Mouse (Mus musculus): Measurements from ENCODE around the gene Mgmt. TPM values are rescaled to one million over a fixed set of nuclear protein-coding genes. Genes with fewer than 3 reads are reported as not detected.

Mgmt gene
- polyA plus RNA-seq, 2 experiments: 3.3 to 6.6 TPM

DNA sequence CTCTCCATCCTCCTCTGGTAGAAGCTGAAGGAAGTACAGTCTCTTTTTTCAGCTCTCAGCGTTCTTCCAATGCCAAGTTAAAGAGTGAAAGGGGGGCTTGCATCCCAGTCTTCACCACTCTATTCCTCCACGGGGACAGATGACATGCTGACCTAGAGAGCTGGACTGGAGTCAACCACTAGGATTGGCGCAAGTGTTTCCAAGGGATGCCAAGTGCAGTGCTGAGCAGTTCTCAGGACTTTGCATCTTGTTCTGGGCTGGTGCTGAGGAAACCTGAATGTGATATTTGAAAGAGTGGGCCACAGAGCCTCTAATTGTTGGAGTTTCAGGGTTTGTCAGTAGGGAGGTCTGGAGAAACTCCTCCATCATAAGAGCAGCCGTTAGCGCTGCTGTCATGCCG is 187.8 kb downstream of the Mgmt start:
- Histone ChIP-seq H3K4me3 (replicated peaks; ENCODE audit: low read length) (no peak overlapping the region), H3K27ac (replicated peaks; ENCODE audit: low read depth, low read length) (no peak overlapping the region), H3K4me1 (ENCODE audit: control insufficient read depth, insufficient read depth, low read length) (peaks cover 47% of the 10 kb centered on the region), H3K27me3 (ENCODE audit: control insufficient read depth, insufficient read depth, low read length) (no peaks in the 10 kb centered on the region), H3K4me2 (replicated peaks; ENCODE audit: low read depth, low read length, severe bottlenecking) (no peak overlapping the region), H3K9ac (ENCODE audit: low read depth, low read length, severe bottlenecking) (no peak overlapping the region), H3K36me3 (ENCODE audit: control insufficient read depth, insufficient read depth, low read length) (no peaks in the 10 kb centered on the region), H3K9me3 (ENCODE audit: control insufficient read depth, low read length) (no peaks in the 10 kb centered on the region)
- no peak for TF ChIP-seq POLR2A (IDR thresholded peaks at IDR 0.05; ENCODE audit: borderline replicate concordance, extremely low read depth, insufficient read depth, insufficient read length)
- DNase-seq (ENCODE audit: low spot score) (no peak), ATAC-seq (ENCODE audit: low FRiP score, low read depth) (no peak)
- 57% methylated on average over 6 of the region's 6 CpGs for WGBS

DNA sequence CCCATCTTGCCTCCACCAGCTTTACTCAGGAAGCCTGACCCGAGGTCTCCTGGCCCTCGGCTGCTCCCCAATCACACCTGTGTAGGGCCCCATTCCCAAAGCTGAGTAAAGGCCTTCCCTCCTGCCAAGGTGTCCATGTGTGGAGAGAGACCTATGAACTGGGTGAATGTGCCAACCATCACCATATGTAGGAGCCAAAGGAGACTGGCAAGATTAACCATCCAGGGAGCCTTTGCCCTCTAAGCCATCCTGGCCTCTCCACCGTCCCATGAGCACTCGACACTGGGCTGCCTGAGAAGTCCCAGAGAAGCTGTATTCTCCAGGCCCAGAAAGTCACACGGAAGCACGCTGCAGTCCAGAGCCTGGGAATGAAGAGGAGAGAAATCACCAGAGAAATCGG is 190.2 kb downstream of the Mgmt start:
- no peaks in the 10 kb centered on the region for H3K9me3 ChIP-seq (ENCODE audit: control insufficient read depth, low read length)
- no peak for TF ChIP-seq POLR2A (IDR thresholded peaks at IDR 0.05; ENCODE audit: borderline replicate concordance, extremely low read depth, insufficient read depth, insufficient read length)
- ATAC-seq (ENCODE audit: low FRiP score, low read depth) (no peak), DNase-seq (ENCODE audit: low spot score) (no peak)
- WGBS: 76% methylated on average over 7 of the region's 7 CpGs
- H3K36me3 ChIP-seq (ENCODE audit: control insufficient read depth, insufficient read depth, low read length): no peaks in the 10 kb centered on the region
- H3K9ac ChIP-seq (ENCODE audit: low read depth, low read length, severe bottlenecking): no peak overlapping the region
- no peak overlapping the region for H3K4me2 ChIP-seq (replicated peaks; ENCODE audit: low read depth, low read length, severe bottlenecking)
- H3K27ac ChIP-seq (replicated peaks; ENCODE audit: low read depth, low read length): no peak overlapping the region
- peaks cover 66% of the 10 kb centered on the region for H3K4me1 ChIP-seq (ENCODE audit: control insufficient read depth, insufficient read depth, low read length)
- H3K4me3 ChIP-seq (replicated peaks; ENCODE audit: low read length): no peak overlapping the region
- no peaks in the 10 kb centered on the region for H3K27me3 ChIP-seq (ENCODE audit: control insufficient read depth, insufficient read depth, low read length)

DNA sequence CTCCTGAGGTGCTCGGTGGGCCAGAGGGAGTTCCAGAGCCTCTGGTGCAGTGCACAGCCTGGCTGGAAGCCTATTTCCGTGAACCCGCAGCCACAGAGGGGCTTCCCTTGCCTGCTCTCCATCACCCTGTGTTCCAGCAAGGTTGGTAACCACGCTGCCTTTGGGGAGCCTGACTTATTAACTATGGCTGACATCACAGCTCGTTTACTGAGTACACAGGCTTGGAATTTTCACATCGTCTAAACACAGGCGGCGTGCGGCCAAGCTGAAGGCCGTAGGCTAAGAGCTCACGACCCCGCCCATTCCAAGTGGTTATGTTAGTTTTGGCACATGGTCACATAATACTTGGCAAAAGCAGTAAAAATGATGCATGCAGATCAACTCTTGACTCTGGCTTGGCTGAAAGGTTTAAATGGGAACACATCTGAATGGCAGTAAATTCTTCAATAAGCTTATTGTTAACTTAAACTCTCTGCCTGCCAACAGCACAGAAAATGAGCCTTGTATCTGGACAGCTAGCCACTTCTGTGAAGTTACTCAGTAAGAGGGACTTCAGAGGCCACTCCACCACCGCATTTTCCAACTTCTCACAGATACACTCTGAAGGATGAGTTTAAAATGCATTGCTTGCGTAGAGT is 191.7 kb downstream of the Mgmt start:
- TF ChIP-seq POLR2A (IDR thresholded peaks at IDR 0.05; ENCODE audit: borderline replicate concordance, extremely low read depth, insufficient read depth, insufficient read length): no peak
- Histone ChIP-seq H3K4me2 (replicated peaks; ENCODE audit: low read depth, low read length, severe bottlenecking) (peak overlapping the region; percentile 16), H3K9me3 (ENCODE audit: control insufficient read depth, low read length) (no peaks in the 10 kb centered on the region), H3K4me1 (ENCODE audit: control insufficient read depth, insufficient read depth, low read length) (peaks cover 71% of the 10 kb centered on the region), H3K36me3 (ENCODE audit: control insufficient read depth, insufficient read depth, low read length) (no peaks in the 10 kb centered on the region), H3K9ac (ENCODE audit: low read depth, low read length, severe bottlenecking) (no peak overlapping the region), H3K27me3 (ENCODE audit: control insufficient read depth, insufficient read depth, low read length) (no peaks in the 10 kb centered on the region), H3K4me3 (replicated peaks; ENCODE audit: low read length) (no peak overlapping the region), H3K27ac (replicated peaks; ENCODE audit: low read depth, low read length) (peak overlapping the region; percentile 61)
- DNase-seq (ENCODE audit: low spot score): peak; percentile 94
- ATAC-seq (ENCODE audit: low FRiP score, low read depth): peak; percentile 88
- 14% methylated on average over 14 of the region's 14 CpGs for WGBS

DNA sequence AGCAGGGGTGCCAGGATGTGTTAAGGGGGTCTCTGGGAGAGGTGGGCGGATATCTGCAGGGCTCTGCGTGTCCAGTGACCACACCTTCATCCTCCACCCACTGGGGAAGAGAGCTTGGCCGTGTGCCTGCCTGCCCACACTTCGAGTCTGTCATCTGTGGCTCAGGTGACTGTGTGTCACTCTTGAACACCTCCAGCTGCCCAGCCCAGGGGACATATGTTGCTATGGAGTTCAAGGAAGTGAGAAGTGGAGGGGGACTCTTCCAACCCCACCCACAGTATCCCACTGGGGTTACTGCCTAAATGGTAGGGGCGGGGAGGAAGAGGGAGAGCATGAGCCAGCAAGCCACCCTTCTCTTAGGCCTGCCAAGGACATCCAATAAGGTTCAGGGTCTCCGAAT is 192.7 kb downstream of the Mgmt start:
- H3K4me2 ChIP-seq (replicated peaks; ENCODE audit: low read depth, low read length, severe bottlenecking): no peak overlapping the region
- no peaks in the 10 kb centered on the region for H3K9me3 ChIP-seq (ENCODE audit: control insufficient read depth, low read length)
- 33% methylated on average over 6 of the region's 6 CpGs for WGBS
- no peak for ATAC-seq (ENCODE audit: low FRiP score, low read depth)
- peak overlapping the region; percentile 50 for H3K27ac ChIP-seq (replicated peaks; ENCODE audit: low read depth, low read length)
- no peak overlapping the region for H3K9ac ChIP-seq (ENCODE audit: low read depth, low read length, severe bottlenecking)
- no peak for DNase-seq (ENCODE audit: low spot score)
- peaks cover 68% of the 10 kb centered on the region for H3K4me1 ChIP-seq (ENCODE audit: control insufficient read depth, insufficient read depth, low read length)
- H3K36me3 ChIP-seq (ENCODE audit: control insufficient read depth, insufficient read depth, low read length): no peaks in the 10 kb centered on the region
- H3K27me3 ChIP-seq (ENCODE audit: control insufficient read depth, insufficient read depth, low read length): no peaks in the 10 kb centered on the region
- no peak for TF ChIP-seq POLR2A (IDR thresholded peaks at IDR 0.05; ENCODE audit: borderline replicate concordance, extremely low read depth, insufficient read depth, insufficient read length)
- H3K4me3 ChIP-seq (replicated peaks; ENCODE audit: low read length): no peak overlapping the region

DNA sequence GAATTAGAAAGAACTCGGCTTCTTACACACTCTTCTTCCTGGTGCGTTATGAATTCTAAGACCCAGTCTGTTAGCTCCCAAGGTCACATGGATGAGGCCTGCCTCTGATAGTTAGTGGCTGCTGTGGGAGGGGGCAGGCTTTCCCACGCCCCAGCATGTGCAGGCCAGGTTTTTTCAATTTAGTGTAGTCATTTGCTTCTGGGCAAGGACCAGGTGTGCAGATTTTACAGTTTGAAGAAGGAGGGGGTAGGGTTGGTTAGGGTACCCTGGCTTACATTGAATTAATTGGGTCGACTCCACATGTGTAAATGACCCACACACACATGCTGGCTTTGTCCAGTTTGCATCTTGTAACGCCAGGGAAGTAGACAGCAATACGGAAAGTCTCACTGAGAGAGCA is 193.7 kb downstream of the Mgmt start:
- Histone ChIP-seq H3K4me3 (replicated peaks; ENCODE audit: low read length) (no peak overlapping the region), H3K4me1 (ENCODE audit: control insufficient read depth, insufficient read depth, low read length) (peaks cover 66% of the 10 kb centered on the region), H3K4me2 (replicated peaks; ENCODE audit: low read depth, low read length, severe bottlenecking) (no peak overlapping the region), H3K36me3 (ENCODE audit: control insufficient read depth, insufficient read depth, low read length) (no peaks in the 10 kb centered on the region), H3K9ac (ENCODE audit: low read depth, low read length, severe bottlenecking) (no peak overlapping the region), H3K27me3 (ENCODE audit: control insufficient read depth, insufficient read depth, low read length) (no peaks in the 10 kb centered on the region), H3K9me3 (ENCODE audit: control insufficient read depth, low read length) (no peaks in the 10 kb centered on the region), H3K27ac (replicated peaks; ENCODE audit: low read depth, low read length) (no peak overlapping the region)
- DNase-seq (ENCODE audit: low spot score) (peak; percentile 15), ATAC-seq (ENCODE audit: low FRiP score, low read depth) (no peak)
- 26% methylated on average over 6 of the region's 6 CpGs for WGBS
- TF ChIP-seq POLR2A (IDR thresholded peaks at IDR 0.05; ENCODE audit: borderline replicate concordance, extremely low read depth, insufficient read depth, insufficient read length): no peak

Measured in limb, embryonic 14.5 days (tissue).